Mouse (Mus musculus): ENCODE results near the gene Nos1ap.

- TF ChIP-seq CTCF (IDR thresholded peaks at IDR 0.05; ENCODE audit: borderline replicate concordance, extremely low read depth, insufficient read depth, insufficient read length) (no peak), POLR2A (IDR thresholded peaks at IDR 0.05; ENCODE audit: borderline replicate concordance, extremely low read depth, insufficient read depth, insufficient read length, poor library complexity, severe bottlenecking) (no peak)
Measured at GRCm38 (mm10) chr1:170457673-170458072, 132.0 kb downstream of the Nos1ap start.
